Mouse (Mus musculus) heart, embryonic 16.5 days (tissue): ENCODE data around the gene Acbd3. TPM values are rescaled to one million over a fixed set of nuclear protein-coding genes. Genes with fewer than 3 reads are reported as not detected.
A peak's percentile ranks its signal among the peaks of the same experiment; 100 is the strongest.

Experiments
- ATAC-seq: fragments of 200-750 bp; cut with Nextera tagmentation; replicated peaks from 2 replicates; pipeline ENCODE4 v1.8.0; 2017; ENCODE audit warnings: moderate number of reproducible peaks; ENCODE audit not compliant: insufficient read depth, low FRiP score; ENCODE audit errors: extremely low read depth
- H3K27ac ChIP-seq: fragments of 300-500 bp; sonication (generic); 2 replicates; pipeline ENCODE4 v1.5.1; 2014; ENCODE audit warnings: mild to moderate bottlenecking, low read length, control low read depth, moderate library complexity
- H3K27me3 ChIP-seq: fragments of 300-500 bp; sonication (generic); 2 replicates; pipeline ENCODE4 v1.6.1; 2014; ENCODE audit warnings: low read length, mixed read lengths; ENCODE audit not compliant: control insufficient read depth, insufficient read depth
- H3K36me3 ChIP-seq: fragments of 300-500 bp; sonication (generic); 2 replicates; pipeline ENCODE4 v1.6.1; 2014; ENCODE audit not compliant: control insufficient read depth, insufficient read depth
- H3K4me1 ChIP-seq: fragments of 300-500 bp; sonication (generic); 2 replicates; pipeline ENCODE4 v1.6.1; 2014; ENCODE audit warnings: low read length, mixed read lengths; ENCODE audit not compliant: control insufficient read depth, insufficient read depth
- H3K4me2 ChIP-seq: fragments of 300-500 bp; sonication (generic); 2 replicates; pipeline ENCODE4 v1.6.1; 2014; ENCODE audit warnings: low read depth, mild to moderate bottlenecking, control low read depth, low read length
- H3K4me3 ChIP-seq: fragments of 300-500 bp; sonication (generic); 2 replicates; pipeline ENCODE4 v1.5.1; 2014; ENCODE audit warnings: mild to moderate bottlenecking, control low read depth, low read length
- H3K9ac ChIP-seq: fragments of 300-500 bp; sonication (generic); 2 replicates; pipeline ENCODE4 v1.6.1; 2014; ENCODE audit warnings: low read length, control low read depth
- H3K9me3 ChIP-seq: fragments of 300-500 bp; sonication (generic); replicated peaks from 2 replicates; pipeline ENCODE4 v1.6.1; 2016; ENCODE audit warnings: low read length; ENCODE audit not compliant: control insufficient read depth
- WGBS: fragments of 180-500 bp; shearing (Covaris S2); extraction: QIAGEN DNeasy Blood & Tissue Kit; methylation state at CpG from one replicate; pipeline ENCODE4 v1.1.7; 2014; 5-methylcytosine and 5-hydroxymethylcytosine counted together
- polyA plus RNA-seq: library from polyadenylated mRNA; unstranded; fragments of >200 nt; fragmentation: Nextera tagmentation; extraction: Ambion mirVana; gene quantifications from 2 replicates; pipeline ENCODE4 v1.2.1, GENCODE M21; 2015

Gene Acbd3
- polyA plus RNA-seq, 1 experiment from 2014 or later = 19.2 TPM

- no peaks in the 10 kb centered on the region for H3K27me3 ChIP-seq
- 34% methylated on average over 6 of the region's 6 CpGs for WGBS
- no peak for ATAC-seq
- no peak overlapping the region for H3K4me2 ChIP-seq
- H3K36me3 ChIP-seq = no peaks in the 10 kb centered on the region
- peaks cover 15% of the 10 kb centered on the region for H3K4me1 ChIP-seq
- H3K27ac ChIP-seq = no peak overlapping the region
- H3K4me3 ChIP-seq = no peak overlapping the region
- no peak overlapping the region for H3K9ac ChIP-seq
- peaks cover 6% of the 10 kb centered on the region for H3K9me3 ChIP-seq
These were observed 50.1 kb downstream of the Acbd3 start for GRCm38 (mm10) chr1:180775849-180776493.

DNA sequence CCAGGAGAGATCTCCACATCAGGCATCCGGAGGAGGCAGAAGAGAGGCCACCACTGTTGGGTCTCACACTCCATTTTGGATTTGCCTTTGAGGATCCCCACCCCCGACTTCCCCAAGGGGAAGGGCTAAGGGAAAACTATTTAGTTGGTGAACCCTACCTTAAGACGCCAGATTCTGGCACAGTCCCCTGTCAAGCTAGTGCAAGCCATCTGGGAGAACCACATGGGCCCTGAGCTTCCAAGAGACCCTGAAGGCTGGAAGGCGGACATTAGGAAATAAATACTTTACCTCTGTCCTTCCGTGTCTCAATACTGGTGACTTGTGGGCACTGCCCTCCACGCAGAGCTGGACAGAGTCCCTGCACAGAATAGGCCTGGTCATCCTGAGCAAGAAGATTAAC is 50.7 kb downstream of the Acbd3 start:
- Histone ChIP-seq H3K4me2 (no peak overlapping the region), H3K4me3 (no peak overlapping the region), H3K9me3 (peaks cover 6% of the 10 kb centered on the region), H3K9ac (no peak overlapping the region), H3K36me3 (no peaks in the 10 kb centered on the region), H3K4me1 (peaks cover 15% of the 10 kb centered on the region), H3K27me3 (no peaks in the 10 kb centered on the region), H3K27ac (no peak overlapping the region)
- ATAC-seq = no peak
- 81% methylated on average over 6 of the region's 6 CpGs for WGBS

DNA sequence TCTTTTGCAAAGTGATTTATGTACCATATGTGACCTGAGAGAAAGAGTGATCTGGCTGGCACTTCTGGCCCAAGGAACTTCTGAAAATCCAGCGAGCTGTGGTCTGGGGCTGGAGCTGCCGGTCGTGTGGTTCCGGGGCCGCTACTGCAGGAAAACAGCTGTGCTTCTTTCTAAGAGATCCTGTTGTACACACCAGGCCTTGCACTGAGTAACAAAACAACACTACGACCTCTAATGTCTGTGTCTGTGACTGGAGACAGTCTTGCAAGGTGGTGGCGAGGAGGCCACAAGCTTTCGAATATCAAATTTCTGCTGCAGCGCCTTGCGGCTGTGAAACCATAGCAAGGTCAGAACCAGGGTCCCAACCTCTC is 51.4 kb downstream of the Acbd3 start:
- peaks cover 15% of the 10 kb centered on the region for H3K4me1 ChIP-seq
- peak overlapping the region; percentile 99 for H3K27ac ChIP-seq
- H3K4me3 ChIP-seq = peak overlapping the region; percentile 81
- peak; percentile 16 for ATAC-seq
- no peaks in the 10 kb centered on the region for H3K36me3 ChIP-seq
- 9% methylated on average over 10 of the region's 10 CpGs for WGBS
- H3K9me3 ChIP-seq = peaks cover 5% of the 10 kb centered on the region
- peak overlapping the region; percentile 95 for H3K4me2 ChIP-seq
- H3K9ac ChIP-seq = peak overlapping the region; percentile 95
- H3K27me3 ChIP-seq = no peaks in the 10 kb centered on the region

DNA sequence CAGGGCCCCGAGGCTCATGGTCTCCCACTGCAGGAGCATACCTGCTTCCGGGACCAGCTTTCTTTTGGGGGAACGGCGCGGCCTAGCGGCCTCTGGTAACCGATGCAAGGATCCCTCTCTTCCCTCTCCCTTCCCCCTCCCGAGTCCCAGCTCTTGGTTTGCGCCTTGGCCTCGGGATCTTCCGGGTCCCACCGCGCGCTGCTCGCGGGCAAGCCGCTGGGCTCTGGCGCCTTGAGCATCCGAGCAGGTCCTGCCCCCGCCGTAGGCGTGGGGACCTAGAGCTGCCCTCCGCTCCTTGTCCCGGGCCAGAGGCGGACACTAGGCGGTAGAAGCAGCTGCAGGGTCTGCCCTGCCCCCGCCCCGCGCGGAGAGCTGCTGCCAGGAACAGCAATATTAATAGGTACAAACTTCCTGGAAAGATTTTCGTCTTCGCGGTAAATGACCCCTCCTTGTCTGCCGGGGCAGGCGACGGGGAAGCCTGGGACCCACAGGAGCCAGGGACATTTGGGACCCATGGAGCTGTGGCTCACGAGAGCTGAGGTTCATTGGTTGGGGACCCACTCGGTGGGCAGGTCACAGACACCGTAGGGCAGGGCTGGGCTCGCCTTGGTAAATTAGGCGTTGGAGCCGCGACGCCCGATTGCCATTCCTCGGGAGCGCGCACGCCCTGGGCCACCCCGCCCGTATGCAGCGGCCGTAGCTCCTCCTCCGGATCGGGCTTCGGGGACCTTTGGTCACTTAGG is 52.0 kb downstream of the Acbd3 start:
- Histone ChIP-seq H3K4me3 (peak overlapping the region; percentile 81), H3K27ac (peak overlapping the region; percentile 99), H3K9me3 (peaks cover 4% of the 10 kb centered on the region), H3K9ac (peak overlapping the region; percentile 95), H3K27me3 (no peaks in the 10 kb centered on the region), H3K36me3 (no peaks in the 10 kb centered on the region), H3K4me2 (peak overlapping the region; percentile 95), H3K4me1 (peaks cover 15% of the 10 kb centered on the region)
- ATAC-seq = peak; percentile 87
- under 1% methylated on average over 56 of the region's 56 CpGs for WGBS

GRCm38 (mm10) chr1:180778403-180778754 is 52.5 kb downstream of the Acbd3 start:
- no peaks in the 10 kb centered on the region for H3K27me3 ChIP-seq
- H3K4me2 ChIP-seq = peak overlapping the region; percentile 95
- no peaks in the 10 kb centered on the region for H3K36me3 ChIP-seq
- 5% methylated on average over 13 of the region's 13 CpGs for WGBS
- H3K4me1 ChIP-seq = peaks cover 16% of the 10 kb centered on the region
- H3K4me3 ChIP-seq = peak overlapping the region; percentile 81
- peak overlapping the region; percentile 99 for H3K27ac ChIP-seq
- H3K9ac ChIP-seq = peak overlapping the region; percentile 95
- ATAC-seq = peak; percentile 30
- H3K9me3 ChIP-seq = peaks cover 4% of the 10 kb centered on the region

GRCm38 (mm10) chr1:180778941-180779340 is 53.1 kb downstream of the Acbd3 start:
- H3K27me3 ChIP-seq = no peaks in the 10 kb centered on the region
- no peak overlapping the region for H3K4me3 ChIP-seq
- H3K4me2 ChIP-seq = peak overlapping the region; percentile 95
- no peaks in the 10 kb centered on the region for H3K36me3 ChIP-seq
- WGBS = 79% methylated on average over 10 of the region's 10 CpGs
- H3K27ac ChIP-seq = no peak overlapping the region
- H3K4me1 ChIP-seq = peaks cover 16% of the 10 kb centered on the region
- peaks cover 4% of the 10 kb centered on the region for H3K9me3 ChIP-seq
- no peak overlapping the region; the same call in 1 of the 2 replicates for H3K9ac ChIP-seq
- no peak for ATAC-seq

DNA sequence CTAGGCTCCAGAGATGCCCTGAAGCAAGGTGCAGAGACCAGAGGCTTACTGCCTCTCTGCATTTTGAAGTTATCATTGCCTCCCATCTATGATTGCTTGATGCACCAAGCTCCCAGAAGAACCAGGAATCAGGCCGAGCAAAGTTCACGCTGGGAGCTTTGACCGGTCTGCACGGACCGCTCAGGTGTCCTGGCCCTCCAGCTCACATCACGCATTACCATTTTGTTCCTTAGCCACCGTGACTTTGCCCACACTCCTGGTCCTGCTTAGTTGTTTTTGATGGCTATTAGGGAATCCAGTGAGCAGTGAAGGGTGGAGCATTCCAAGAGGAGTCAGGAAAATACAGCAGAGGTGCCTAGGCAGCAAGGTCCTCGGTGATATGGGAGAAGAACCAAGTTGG is 54.4 kb downstream of the Acbd3 start:
- Histone ChIP-seq H3K27me3 (no peaks in the 10 kb centered on the region), H3K36me3 (no peaks in the 10 kb centered on the region), H3K4me1 (peaks cover 16% of the 10 kb centered on the region), H3K9ac (no peak overlapping the region), H3K9me3 (no peaks in the 10 kb centered on the region), H3K4me3 (no peak overlapping the region), H3K27ac (no peak overlapping the region), H3K4me2 (no peak overlapping the region)
- no peak for ATAC-seq
- WGBS = 88% methylated on average over 8 of the region's 8 CpGs

DNA sequence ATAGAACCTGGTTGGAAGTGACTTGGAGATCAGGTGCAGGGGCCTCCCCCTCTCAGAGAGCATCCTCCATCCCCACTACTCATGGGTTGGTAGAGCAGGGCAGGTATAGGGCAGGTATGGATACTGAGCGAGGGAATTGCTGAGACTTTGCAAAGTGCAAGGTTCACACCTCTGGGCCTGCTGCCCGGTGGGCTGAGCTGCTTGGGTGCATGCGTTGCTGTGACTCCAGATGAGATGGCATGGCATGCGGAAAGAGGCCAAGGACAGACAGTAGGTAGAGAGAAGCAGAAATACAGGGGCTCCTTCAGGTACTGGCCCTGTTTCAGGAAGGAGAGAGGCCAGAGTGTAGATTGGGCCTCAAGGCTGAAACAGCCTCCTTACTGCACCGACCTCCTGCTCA is 55.4 kb downstream of the Acbd3 start:
- no peaks in the 10 kb centered on the region for H3K9me3 ChIP-seq
- no peak overlapping the region for H3K4me3 ChIP-seq
- H3K9ac ChIP-seq = no peak overlapping the region
- WGBS = 81% methylated on average over 5 of the region's 5 CpGs
- ATAC-seq = no peak
- H3K4me1 ChIP-seq = peaks cover 9% of the 10 kb centered on the region
- no peak overlapping the region for H3K27ac ChIP-seq
- H3K4me2 ChIP-seq = no peak overlapping the region
- no peaks in the 10 kb centered on the region for H3K36me3 ChIP-seq
- no peaks in the 10 kb centered on the region for H3K27me3 ChIP-seq

DNA sequence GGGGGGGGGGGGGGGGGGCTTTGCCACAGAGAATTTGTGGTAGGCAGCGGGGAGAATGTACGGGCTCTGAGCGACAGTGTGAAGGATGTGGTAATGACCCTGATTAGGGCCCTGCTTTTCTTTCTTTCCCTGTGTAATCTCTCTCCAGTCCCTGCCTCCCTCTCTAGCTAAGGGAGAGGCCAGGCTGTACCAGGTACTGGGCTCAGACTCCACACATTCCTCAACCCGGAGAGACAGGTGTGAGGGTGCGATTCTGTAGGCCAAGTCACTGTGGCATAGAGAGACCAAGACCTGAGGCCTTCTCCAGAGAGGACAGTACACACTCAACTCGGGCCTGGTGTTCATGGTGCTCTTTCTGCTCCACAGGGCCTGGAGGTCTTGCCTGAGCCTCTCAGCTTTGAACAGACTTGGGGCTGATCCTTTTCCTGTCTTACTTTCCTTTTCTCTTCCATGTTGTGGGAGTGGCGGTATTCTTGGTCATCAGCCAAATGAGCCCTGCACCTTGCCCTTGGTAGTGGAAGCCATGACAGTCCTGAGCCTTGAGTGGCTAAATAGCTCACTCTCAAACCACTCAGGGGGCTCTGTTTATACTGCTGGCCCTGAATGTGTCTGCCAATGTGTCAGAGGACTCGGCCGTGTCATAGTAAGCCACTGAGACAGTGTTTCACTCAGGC is 57.2 kb downstream of the Acbd3 start:
- no peak for ATAC-seq
- Histone ChIP-seq H3K27me3 (no peaks in the 10 kb centered on the region), H3K27ac (no peak overlapping the region), H3K4me3 (no peak overlapping the region), H3K4me2 (no peak overlapping the region), H3K9me3 (peaks cover 2% of the 10 kb centered on the region; the same call in 1 of the 2 replicates), H3K9ac (no peak overlapping the region), H3K36me3 (no peaks in the 10 kb centered on the region), H3K4me1 (0 out of 2 replicates have a peak, but pooled peaks cover 4% of the 10 kb centered on the region)
- 51% methylated on average over 9 of the region's 9 CpGs for WGBS
